Mouse (Mus musculus): ENCODE measurements around the gene Gm28044. TPM values are rescaled to one million over a fixed set of nuclear protein-coding genes. Genes with fewer than 3 reads are reported as not detected.
"Not testable (repeated sequence)": the region's sequence is repeated elsewhere in the genome, so short reads cannot be mapped to it uniquely, and the experiment has no call there.

The Gm28044 gene
- polyA plus RNA-seq (2015; fragmentation: Nextera tagmentation; extraction: Ambion mirVana): 0.28 and 0.95 TPM in 2 replicates

DNA sequence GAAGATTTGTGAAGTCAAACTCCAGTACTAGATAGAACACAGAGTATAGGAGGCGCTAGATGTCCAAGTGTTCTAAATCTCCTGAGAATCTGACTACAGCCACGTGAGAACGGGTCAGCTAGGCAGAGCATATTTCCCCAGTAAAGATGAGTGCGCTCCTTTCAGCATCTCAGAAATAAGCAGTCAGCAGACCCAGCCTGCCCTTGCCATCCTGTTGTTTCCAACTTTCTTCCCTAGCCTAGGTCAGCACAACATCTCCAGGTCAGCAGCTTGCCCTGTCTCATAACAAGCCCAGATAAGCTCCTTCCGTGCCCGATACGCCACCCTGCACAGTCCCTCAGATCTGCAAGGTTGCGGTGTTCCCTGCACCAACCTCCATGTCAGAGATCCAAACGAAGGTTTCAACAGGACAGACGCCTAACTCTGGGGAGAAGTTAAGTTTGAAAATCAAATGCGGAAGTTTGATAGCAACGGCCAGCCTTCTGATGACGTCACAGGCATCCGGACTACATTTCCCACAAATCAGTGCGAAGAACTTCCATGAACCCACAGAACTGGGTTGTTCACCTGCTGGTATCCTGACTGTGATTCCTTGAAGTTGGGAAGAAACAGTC is at the start of gene Gm28044, which contains the start of gene Zfp953:
Gene Gm28044 (minus strand): TSS at position 406 of the 614 bp plus-strand sequence.
Gene Zfp953 (minus strand): TSS at position 475 of the 614 bp plus-strand sequence.
- Histone ChIP-seq H3K9ac (ENCODE audit: low read depth, low read length) (peak within 1 kb of the TSS; percentile 80), H3K27ac (ENCODE audit: low read length) (peak within 1 kb of the TSS; percentile 72), H3K4me1 (ENCODE audit: control insufficient read depth, insufficient read depth, low read length) (peaks cover 3% of the 10 kb centered on the region; the same call in 1 of the 2 replicates), H3K9me3 (ENCODE audit: control insufficient read depth, low read length) (no peaks in the 10 kb centered on the region), H3K4me2 (ENCODE audit: low read depth, low read length) (peak within 1 kb of the TSS; percentile 51), H3K4me3 (ENCODE audit: low read length) (peak within 1 kb of the TSS; percentile 79), H3K36me3 (ENCODE audit: control insufficient read depth, insufficient read depth, low read length) (no peaks in the 10 kb centered on the region), H3K27me3 (replicated peaks; ENCODE audit: control insufficient read depth, insufficient read depth, low read length) (no peaks in the 10 kb centered on the region)
- peak; percentile 96 for ATAC-seq
- under 1% methylated on average over 15 of the region's 15 CpGs for WGBS

DNA sequence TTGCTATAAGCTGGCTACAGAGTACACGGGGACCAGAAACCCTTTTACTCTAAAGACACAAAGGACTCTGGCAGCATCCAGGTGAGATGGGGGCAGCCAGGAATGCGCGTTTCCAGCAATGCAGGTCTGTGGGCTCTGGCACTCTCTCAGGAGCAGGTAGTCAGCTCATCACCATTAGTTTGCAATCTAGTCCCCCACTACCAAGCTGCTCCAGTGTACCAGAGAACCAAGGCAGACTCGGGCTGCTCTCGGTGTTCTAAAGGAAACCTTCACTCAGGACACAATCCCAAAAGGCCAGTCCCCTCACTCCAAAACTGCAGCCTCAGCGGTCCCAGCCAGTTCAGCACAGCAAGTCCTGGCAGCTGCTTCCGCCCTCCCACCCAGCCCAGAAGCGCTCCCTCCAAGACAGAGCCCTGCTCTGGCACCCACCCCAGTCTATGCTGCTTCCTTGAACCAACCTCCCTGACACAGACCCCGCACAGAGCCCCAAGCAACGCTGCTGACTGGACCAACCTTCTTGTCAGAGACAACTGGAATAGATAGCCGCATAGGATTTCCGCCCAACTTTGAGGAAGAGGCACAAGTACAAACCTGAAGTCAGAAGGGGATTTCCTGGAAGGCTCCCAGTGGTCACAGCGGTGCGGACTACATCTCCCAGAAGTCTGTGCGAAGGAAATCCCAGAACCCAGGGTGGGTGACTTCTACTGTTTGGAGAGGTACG is 39.0 kb upstream of the Gm28044 start, which contains the start of gene Zfp429:
Gene Zfp429 (minus strand): TSS at position 637 of the 721 bp plus-strand sequence.
- peak within 1 kb of the TSS; percentile 75 for H3K9ac ChIP-seq (ENCODE audit: low read depth, low read length)
- not testable (repeated sequence) for H3K4me1 ChIP-seq (ENCODE audit: control insufficient read depth, insufficient read depth, low read length); H3K9me3 ChIP-seq (ENCODE audit: control insufficient read depth, low read length); H3K27ac ChIP-seq (ENCODE audit: low read length); H3K36me3 ChIP-seq (ENCODE audit: control insufficient read depth, insufficient read depth, low read length); H3K27me3 ChIP-seq (replicated peaks; ENCODE audit: control insufficient read depth, insufficient read depth, low read length)
- H3K4me3 ChIP-seq (ENCODE audit: low read length): peak within 1 kb of the TSS; percentile 67
- WGBS: 3% methylated on average over 14 of the region's 16 CpGs
- H3K4me2 ChIP-seq (ENCODE audit: low read depth, low read length): peak within 1 kb of the TSS; percentile 58
- peak; percentile 99 for ATAC-seq

DNA sequence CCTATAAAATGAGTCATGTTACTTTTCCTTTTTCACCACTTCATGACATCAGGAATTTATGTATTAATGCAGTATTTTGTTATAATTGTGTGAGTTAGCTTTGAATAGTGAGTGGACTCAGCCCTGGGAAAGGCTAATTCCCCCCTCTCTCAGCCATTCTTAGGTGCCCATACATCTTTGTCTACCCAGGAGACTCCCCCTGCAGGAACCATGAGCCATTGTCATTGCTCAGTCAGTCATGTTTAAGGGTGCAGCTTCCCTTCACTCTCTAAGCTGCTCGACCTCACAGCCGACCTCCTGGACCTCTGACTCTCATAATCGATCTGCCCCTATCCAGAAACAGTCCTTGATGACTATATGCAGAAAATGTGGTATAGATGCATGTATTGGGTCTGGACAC is 15.9 kb upstream of the Gm28044 start:
- not testable (repeated sequence) for H3K9ac ChIP-seq (ENCODE audit: low read depth, low read length); H3K27me3 ChIP-seq (replicated peaks; ENCODE audit: control insufficient read depth, insufficient read depth, low read length); H3K4me1 ChIP-seq (ENCODE audit: control insufficient read depth, insufficient read depth, low read length); H3K27ac ChIP-seq (ENCODE audit: low read length); ATAC-seq; H3K36me3 ChIP-seq (ENCODE audit: control insufficient read depth, insufficient read depth, low read length); H3K4me3 ChIP-seq (ENCODE audit: low read length); H3K4me2 ChIP-seq (ENCODE audit: low read depth, low read length); H3K9me3 ChIP-seq (ENCODE audit: control insufficient read depth, low read length)
- 74% methylated on average over 3 of the region's 3 CpGs for WGBS

DNA sequence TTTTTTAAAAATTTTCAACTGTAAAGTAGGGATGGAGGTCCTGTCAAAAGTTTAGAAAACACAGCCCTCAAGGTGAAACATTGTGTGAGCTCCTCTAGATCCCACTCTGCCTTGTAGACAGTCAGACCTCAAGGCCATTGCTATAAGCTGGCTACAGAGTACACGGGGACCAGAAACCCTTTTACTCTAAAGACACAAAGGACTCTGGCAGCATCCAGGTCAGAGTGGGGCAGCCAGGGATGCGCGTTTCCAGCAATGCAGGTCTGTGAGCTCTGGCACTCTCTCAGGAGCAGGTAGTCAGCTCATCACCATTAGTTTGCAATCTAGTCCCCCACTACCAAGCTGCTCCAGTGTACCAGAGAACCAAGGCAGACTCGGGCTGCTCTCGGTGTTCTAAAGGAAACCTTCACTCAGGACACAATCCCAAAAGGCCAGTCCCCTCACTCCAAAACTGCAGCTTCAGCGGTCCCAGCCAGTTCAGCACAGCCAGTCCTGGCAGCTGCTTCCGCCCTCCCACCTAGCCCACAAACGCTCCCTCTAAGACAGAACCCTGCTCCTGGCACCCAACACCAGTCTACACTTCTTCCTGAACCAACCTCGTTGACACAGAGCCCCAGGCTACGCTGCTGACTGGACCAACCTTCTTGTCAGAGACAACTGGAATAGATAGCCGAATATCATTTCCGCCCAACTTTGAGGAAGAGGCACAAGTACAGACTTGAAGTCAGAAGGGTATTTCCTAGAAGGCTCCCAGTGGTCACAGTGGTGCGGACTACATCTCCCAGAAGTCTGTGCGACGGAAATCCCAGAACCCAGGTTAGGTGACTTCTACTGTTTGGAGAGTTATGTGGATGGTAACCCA is 14.9 kb upstream of the Gm28044 start, which contains the start of the genes Gm28041 and Zfp456:
Gene Gm28041 (minus strand): TSS at position 684 of the 862 bp plus-strand sequence.
Gene Zfp456 (minus strand): TSS at position 761 of the 862 bp plus-strand sequence.
- not testable (repeated sequence) for H3K27me3 ChIP-seq (replicated peaks; ENCODE audit: control insufficient read depth, insufficient read depth, low read length); H3K36me3 ChIP-seq (ENCODE audit: control insufficient read depth, insufficient read depth, low read length); H3K27ac ChIP-seq (ENCODE audit: low read length); H3K4me1 ChIP-seq (ENCODE audit: control insufficient read depth, insufficient read depth, low read length); H3K9me3 ChIP-seq (ENCODE audit: control insufficient read depth, low read length)
- peak within 1 kb of the TSS; percentile 57 for H3K4me2 ChIP-seq (ENCODE audit: low read depth, low read length)
- H3K9ac ChIP-seq (ENCODE audit: low read depth, low read length): peak within 1 kb of the TSS; percentile 65
- peak within 1 kb of the TSS; percentile 67 for H3K4me3 ChIP-seq (ENCODE audit: low read length)
- 12% methylated on average over 13 of the region's 15 CpGs for WGBS
- peak; percentile 99 for ATAC-seq

DNA sequence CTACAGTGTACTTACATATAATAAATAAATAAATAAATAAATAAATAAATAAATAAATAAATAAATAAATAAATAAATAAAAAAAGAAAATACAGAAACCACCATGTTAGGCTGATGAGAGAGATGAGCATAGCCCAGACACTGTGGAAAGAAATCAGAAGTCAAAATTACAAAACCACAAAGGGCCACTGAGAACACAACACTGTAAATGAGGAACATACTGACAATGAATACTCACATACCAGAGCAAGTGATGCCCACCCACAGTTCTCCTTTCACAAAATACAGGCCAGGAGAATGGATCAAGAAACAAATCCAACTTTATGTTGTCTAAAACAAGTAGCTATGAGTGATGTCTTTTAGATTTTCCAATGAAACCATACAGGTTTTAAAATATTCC is 8.5 kb downstream of the Gm28044 start:
- H3K4me2 ChIP-seq (ENCODE audit: low read depth, low read length): no peak overlapping the region
- no peaks in the 10 kb centered on the region for H3K27me3 ChIP-seq (replicated peaks; ENCODE audit: control insufficient read depth, insufficient read depth, low read length)
- no peak overlapping the region for H3K27ac ChIP-seq (ENCODE audit: low read length)
- H3K4me3 ChIP-seq (ENCODE audit: low read length): no peak overlapping the region
- no peak for ATAC-seq
- H3K9ac ChIP-seq (ENCODE audit: low read depth, low read length): no peak overlapping the region
- H3K4me1 ChIP-seq (ENCODE audit: control insufficient read depth, insufficient read depth, low read length): no peaks in the 10 kb centered on the region
- H3K9me3 ChIP-seq (ENCODE audit: control insufficient read depth, low read length): no peaks in the 10 kb centered on the region
- no peaks in the 10 kb centered on the region for H3K36me3 ChIP-seq (ENCODE audit: control insufficient read depth, insufficient read depth, low read length)

DNA sequence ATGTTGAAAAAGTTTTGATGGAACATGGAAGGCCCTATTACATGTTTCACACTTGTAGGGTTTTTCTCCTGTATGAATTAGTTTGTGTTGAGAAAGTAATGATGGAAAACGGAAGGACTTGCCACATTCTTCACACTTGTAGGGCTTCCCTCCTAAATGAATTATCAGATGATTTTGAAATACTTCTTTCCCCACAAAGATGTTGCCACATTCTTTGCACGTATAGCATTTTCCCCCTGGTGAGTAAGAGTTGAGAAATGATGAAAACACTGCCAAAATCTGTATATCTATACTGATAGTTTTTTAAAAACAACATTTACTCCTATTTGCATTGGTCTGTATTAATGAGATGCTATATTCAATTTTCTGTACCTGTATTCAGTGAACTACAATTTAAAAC is 16.9 kb downstream of the Gm28044 start:
- Histone ChIP-seq H3K9ac (ENCODE audit: low read depth, low read length) (no peak overlapping the region), H3K27ac (ENCODE audit: low read length) (no peak overlapping the region), H3K36me3 (ENCODE audit: control insufficient read depth, insufficient read depth, low read length) (peaks cover 3% of the 10 kb centered on the region; the same call in 1 of the 2 replicates), H3K4me3 (ENCODE audit: low read length) (no peak overlapping the region), H3K4me1 (ENCODE audit: control insufficient read depth, insufficient read depth, low read length) (no peaks in the 10 kb centered on the region), H3K9me3 (ENCODE audit: control insufficient read depth, low read length) (no peaks in the 10 kb centered on the region), H3K4me2 (ENCODE audit: low read depth, low read length) (no peak overlapping the region), H3K27me3 (replicated peaks; ENCODE audit: control insufficient read depth, insufficient read depth, low read length) (no peaks in the 10 kb centered on the region)
- 91% methylated on average over 2 of the region's 2 CpGs for WGBS
- ATAC-seq: no peak

DNA sequence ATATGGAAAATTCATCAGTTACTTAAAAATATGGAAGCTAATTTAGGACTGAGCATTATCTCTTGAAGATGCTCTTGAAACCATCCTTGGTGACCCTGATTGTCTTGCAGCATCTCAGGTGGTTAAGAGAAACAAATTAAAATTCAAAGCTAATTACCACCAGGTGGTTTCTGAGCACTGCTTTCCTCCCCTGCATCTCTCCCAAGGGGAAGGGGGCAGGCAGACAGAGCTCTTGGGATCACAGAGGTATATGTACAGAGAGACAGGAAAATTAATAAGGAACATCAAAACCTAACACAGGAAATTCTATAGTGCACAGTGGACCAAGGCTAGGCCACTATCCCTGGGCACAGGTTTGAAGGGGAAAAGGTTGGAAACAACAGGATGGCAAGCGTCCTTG is 27.5 kb downstream of the Gm28044 start:
- H3K4me2 ChIP-seq (ENCODE audit: low read depth, low read length): peak overlapping the region; percentile 69
- H3K27ac ChIP-seq (ENCODE audit: low read length): no peak overlapping the region
- peak overlapping the region; percentile 66 for H3K4me3 ChIP-seq (ENCODE audit: low read length)
- peak overlapping the region; percentile 73 for H3K9ac ChIP-seq (ENCODE audit: low read depth, low read length)
- 69% methylated on average over 1 of the region's 1 CpGs for WGBS
- H3K27me3 ChIP-seq (replicated peaks; ENCODE audit: control insufficient read depth, insufficient read depth, low read length): no peaks in the 10 kb centered on the region
- ATAC-seq: peak; percentile 31
- no peaks in the 10 kb centered on the region for H3K9me3 ChIP-seq (ENCODE audit: control insufficient read depth, low read length)
- no peaks in the 10 kb centered on the region for H3K36me3 ChIP-seq (ENCODE audit: control insufficient read depth, insufficient read depth, low read length)
- H3K4me1 ChIP-seq (ENCODE audit: control insufficient read depth, insufficient read depth, low read length): 0 out of 2 replicates have a peak, but pooled peaks cover 3% of the 10 kb centered on the region

DNA sequence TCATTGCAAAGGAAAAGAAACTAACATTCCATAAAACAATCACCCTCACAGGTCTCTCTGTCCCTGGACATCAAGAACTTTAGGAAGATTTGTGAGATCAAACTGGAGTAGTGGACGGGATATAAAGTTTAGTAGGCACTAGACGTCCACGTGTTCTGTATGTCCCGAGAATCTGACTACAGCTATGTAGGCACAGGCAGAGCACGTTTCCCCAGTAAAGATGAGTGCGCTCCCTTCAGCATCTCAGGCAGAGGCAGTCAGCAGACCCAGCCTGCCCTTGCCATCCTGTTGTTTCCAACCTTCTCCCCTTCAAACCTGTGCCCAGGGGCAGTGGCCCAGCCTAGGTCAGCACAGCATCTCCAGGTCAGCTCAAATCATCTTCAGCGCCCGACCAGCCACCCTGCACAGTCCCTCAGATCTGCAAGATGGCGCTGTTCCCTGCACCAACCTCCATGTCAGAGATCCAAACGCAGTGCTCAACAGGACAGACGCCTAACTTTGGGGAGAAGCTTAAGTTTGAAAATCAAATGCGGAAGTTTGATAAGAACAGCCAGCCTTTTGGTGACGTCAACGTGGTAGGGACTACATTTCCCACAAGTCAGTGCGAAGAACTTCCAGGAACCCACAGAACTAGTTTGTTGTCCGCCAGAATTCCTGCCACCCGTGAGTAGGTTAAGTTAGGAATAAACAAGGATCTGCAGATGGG is 28.2 kb downstream of the Gm28044 start, which contains the start of gene Zfp595:
Gene Zfp595 (minus strand): TSS at position 552 of the 706 bp plus-strand sequence.
- 10% methylated on average over 17 of the region's 17 CpGs for WGBS
- peak; percentile 95 for ATAC-seq
- no peaks in the 10 kb centered on the region for H3K36me3 ChIP-seq (ENCODE audit: control insufficient read depth, insufficient read depth, low read length)

More for the DNA sequence above, 28.2 kb downstream of the Gm28044 start, which contains the start of gene Zfp595:
- no peaks in the 10 kb centered on the region for H3K27me3 ChIP-seq (replicated peaks; ENCODE audit: control insufficient read depth, insufficient read depth, low read length)
- peak within 1 kb of the TSS; percentile 66 for H3K4me3 ChIP-seq (ENCODE audit: low read length)
- 0 out of 2 replicates have a peak, but pooled peaks cover 3% of the 10 kb centered on the region for H3K4me1 ChIP-seq (ENCODE audit: control insufficient read depth, insufficient read depth, low read length)
- H3K27ac ChIP-seq (ENCODE audit: low read length): peak within 1 kb of the TSS; percentile 64
- H3K9me3 ChIP-seq (ENCODE audit: control insufficient read depth, low read length): no peaks in the 10 kb centered on the region
- peak within 1 kb of the TSS; percentile 69 for H3K4me2 ChIP-seq (ENCODE audit: low read depth, low read length)
- peak within 1 kb of the TSS; percentile 73 for H3K9ac ChIP-seq (ENCODE audit: low read depth, low read length)

All from intestine, embryonic 16.5 days (tissue).